Mouse (Mus musculus) megakaryocyte, embryonic 14.5 days (primary cell): Measurements from ENCODE around the gene Vamp2.

Source experiments
- FLI1 ChIP-seq: IDR thresholded peaks from 2 replicates; pipeline ENCODE4 v1.6.1; 2012; ENCODE audit warnings: low read length, inconsistent platforms, mixed read lengths
- GATA1 ChIP-seq: IDR thresholded peaks from 3 replicates; pipeline ENCODE4 v1.6.1; 2012; ENCODE audit warnings: mixed read lengths, low read length, inconsistent platforms, borderline replicate concordance

- TF ChIP-seq GATA1 (0 out of 3 replicates have a peak, but pooled peaks have one; percentile 54), FLI1 (no peak)
Observed at GRCm38 (mm10) chr11:69066163-69066861, 22.0 kb upstream of the Vamp2 start.
